Mouse (Mus musculus) layer of hippocampus, adult 2 months (tissue): ENCODE data around the gene Gkn1. TPM values are rescaled to one million over a fixed set of nuclear protein-coding genes. Genes with fewer than 3 reads are reported as not detected.
A peak's percentile ranks its signal among the peaks of the same experiment; 100 is the strongest.

Experiments used
- DNase-seq, 2 experiments: peaks; one replicate each; pipeline ENCODE4 v3.0.0; 2022; ENCODE audit warnings: low spot score in 2 of 2
- H3K27ac ChIP-seq: fragments of 200-600 bp; 2 replicates; pipeline ENCODE4 v1.8.1; 2022
- H3K4me3 ChIP-seq: fragments of 200-600 bp; 2 replicates; pipeline ENCODE4 v1.8.1; 2022; ENCODE audit warnings: mild to moderate bottlenecking
- CTCF ChIP-seq: fragments of 200-600 bp; conservative IDR thresholded peaks from 2 replicates; pipeline ENCODE4 v1.8.1; 2022; ENCODE audit warnings: antibody characterized with exemption, mild to moderate bottlenecking, moderate library complexity
- long read RNA-seq, 2 experiments: library from polyadenylated mRNA; stranded (forward); transcript quantifications; one replicate each; pipeline ENCODE4 v2.0.0; 2021; ENCODE audit warnings: borderline mapping rate in 2 of 2
- total RNA-seq, 2 experiments: library from RNA; stranded (reverse); gene quantifications; 2 replicates each; pipeline ENCODE4 v1.2.3; 2021

The Gkn1 gene
- total RNA-seq, result not detected
- long read RNA-seq, experiment 1, result 0 reads
- long read RNA-seq, experiment 2, result 0 reads

GRCm38 (mm10) chr6:87350829-87351228 lies at the start of gene Gkn1:
Gene Gkn1 (minus strand): TSS chr6:87350942.
- no peak for DNase-seq
- Histone ChIP-seq H3K27ac (no peak within 1 kb of the TSS), H3K4me3 (no peak within 1 kb of the TSS)
- TF ChIP-seq CTCF, result no peak

GRCm38 (mm10) chr6:87399886-87400566 lies 49.3 kb upstream of the Gkn1 start:
- no peak for DNase-seq
- Histone ChIP-seq H3K4me3 (no peak overlapping the region), H3K27ac (no peak overlapping the region)
- no peak for TF ChIP-seq CTCF

GRCm38 (mm10) chr6:87399137-87399536 lies 48.4 kb upstream of the Gkn1 start:
- H3K4me3 ChIP-seq, result no peak overlapping the region
- DNase-seq, result peak; percentile 30 to 85
- TF ChIP-seq CTCF, result peak; percentile 97
- H3K27ac ChIP-seq, result no peak overlapping the region

- no peak for TF ChIP-seq CTCF
- no peak overlapping the region for H3K27ac ChIP-seq
- DNase-seq, result no peak
- no peak overlapping the region for H3K4me3 ChIP-seq
Measured at GRCm38 (mm10) chr6:87394783-87395182, 44.0 kb upstream of the Gkn1 start.

- Histone ChIP-seq H3K4me3 (no peak overlapping the region), H3K27ac (no peak overlapping the region)
- no peak for DNase-seq
- no peak for TF ChIP-seq CTCF
Measured at GRCm38 (mm10) chr6:87393466-87394205, 42.9 kb upstream of the Gkn1 start.

GRCm38 (mm10) chr6:87389455-87389989 lies 38.8 kb upstream of the Gkn1 start:
- H3K27ac ChIP-seq, result no peak overlapping the region

GRCm38 (mm10) chr6:87388877-87389276 lies 38.1 kb upstream of the Gkn1 start, which contains the start of gene Gkn3:
Gene Gkn3 (minus strand): TSS chr6:87388935.
- no peak within 1 kb of the TSS for H3K4me3 ChIP-seq
- TF ChIP-seq CTCF, result no peak
- H3K27ac ChIP-seq, result no peak within 1 kb of the TSS
- DNase-seq, result no peak

More at GRCm38 (mm10) chr6:87389455-87389989, 38.8 kb upstream of the Gkn1 start:
- no peak for DNase-seq
- no peak overlapping the region for H3K4me3 ChIP-seq
- no peak for TF ChIP-seq CTCF

- TF ChIP-seq CTCF, result no peak
- Histone ChIP-seq H3K4me3 (no peak overlapping the region), H3K27ac (no peak overlapping the region)
- no peak for DNase-seq
Measured at GRCm38 (mm10) chr6:87386681-87387080, 35.9 kb upstream of the Gkn1 start.

- no peak overlapping the region for H3K4me3 ChIP-seq
- H3K27ac ChIP-seq, result no peak overlapping the region
- peak; percentile 96 for TF ChIP-seq CTCF
- peak; percentile 66 to 78 for DNase-seq
Measured at GRCm38 (mm10) chr6:87386203-87386602, 35.5 kb upstream of the Gkn1 start.

GRCm38 (mm10) chr6:87384761-87385160 lies 34.0 kb upstream of the Gkn1 start:
- DNase-seq, result peak in 1 of 2 experiments; percentile 12
- TF ChIP-seq CTCF, result no peak
- H3K27ac ChIP-seq, result no peak overlapping the region
- no peak overlapping the region; the same call in 1 of the 2 replicates for H3K4me3 ChIP-seq

- peak overlapping the region; percentile 42 for H3K4me3 ChIP-seq
- H3K27ac ChIP-seq, result no peak overlapping the region
- peak; percentile 80 for TF ChIP-seq CTCF
- DNase-seq, result no peak
Measured at GRCm38 (mm10) chr6:87383926-87384691, 33.4 kb upstream of the Gkn1 start.

GRCm38 (mm10) chr6:87373057-87373456 lies 22.3 kb upstream of the Gkn1 start, which contains the start of gene Gkn2:
Gene Gkn2 (plus strand): TSS chr6:87373357.
- Histone ChIP-seq H3K27ac (no peak within 1 kb of the TSS), H3K4me3 (no peak within 1 kb of the TSS)
- no peak for DNase-seq
- TF ChIP-seq CTCF, result no peak
